Mouse (Mus musculus): ENCODE measurements around the gene Olfr282.
A peak's percentile ranks its signal among the peaks of the same experiment; 100 is the strongest.

DNA sequence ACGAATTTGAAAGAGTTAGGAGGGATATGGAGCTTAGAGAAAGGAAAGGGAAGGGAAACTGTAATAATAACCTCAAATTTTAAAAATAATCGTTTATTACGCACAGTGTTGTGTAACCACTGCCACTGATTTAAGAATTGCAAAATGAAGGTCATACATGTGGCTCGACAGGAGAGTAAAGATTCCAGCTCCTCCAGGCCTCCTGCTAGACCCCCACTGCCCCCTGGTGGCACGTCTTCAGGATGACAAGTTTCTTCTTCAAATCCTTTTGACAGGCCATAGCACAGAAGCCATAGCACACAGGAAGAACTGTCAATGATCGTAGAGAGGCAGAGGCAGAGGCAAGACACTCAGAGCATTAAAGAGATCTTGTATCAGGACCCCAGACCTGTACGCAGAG is 41.2 kb upstream of the Olfr282 start:
- TF ChIP-seq POLR2A (IDR thresholded peaks at IDR 0.05; ENCODE audit: borderline replicate concordance, insufficient read depth, low read length) (no peak), CTCF (IDR thresholded peaks at IDR 0.05; ENCODE audit: borderline replicate concordance, insufficient read depth, low read depth, low read length) (peak; percentile 81)
